Comparison of ENCODE assay signal across 9 mouse cellular contexts in genomic region chr11:114639681-114640103, GRCm38 (mm10). TPM values are rescaled to one million over a fixed set of nuclear protein-coding genes. Genes with fewer than 3 reads are reported as not detected.
DNase-seq lines count a peak whose midpoint lies in the region; ATAC-seq and TF ChIP-seq lines count a peak whose summit lies in the region.
"Had no signal": no experiment of that assay in that cellular context is flagged by ENCODE, and none has a peak within 500 bp of the region (broad histone marks: within the 10 kb centered on the region; RNA-seq: fewer than 3 reads in every experiment).

No protein-coding gene starts in this region.

- 0 out of 2 replicates have a peak overlapping the region, but pooled peaks have one; percentile 10 for H3K4me3 ChIP-seq in heart, embryonic 12.5 days
- no peak overlapping the region for H3K4me3 ChIP-seq in stomach, embryonic 14.5 days (ENCODE audit: low read depth, low read length)
- no peak overlapping the region for H3K4me3 ChIP-seq in stomach, postnatal 0 days (ENCODE audit: low read depth, low read length)
- no peak overlapping the region for H3K4me3 ChIP-seq in hindbrain, embryonic 15.5 days
- no peak overlapping the region for H3K4me3 ChIP-seq in neural tube, embryonic 11.5 days (ENCODE audit: low read depth, low read length)

- DNase-seq in heart, postnatal 10 days, result no peak
- no peak for DNase-seq in stomach, postnatal 0 days (ENCODE audit: low spot score)
- DNase-seq in neural tube, embryonic 11.5 days (ENCODE audit: low spot score), result peak; percentile 47
- no peak for DNase-seq in Muller cell, postnatal 12 days (ENCODE audit: inconsistent ontology term)
- no peak for DNase-seq in right cerebral cortex, adult 18-20 months
- DNase-seq: lung, adult 18-20 months had no signal

- no peaks in the 10 kb centered on the region for H3K9me3 ChIP-seq in heart, embryonic 12.5 days (replicated peaks)
- no peaks in the 10 kb centered on the region for H3K9me3 ChIP-seq in stomach, embryonic 14.5 days (ENCODE audit: control insufficient read depth, low read depth, low read length)
- no peaks in the 10 kb centered on the region for H3K9me3 ChIP-seq in stomach, postnatal 0 days (ENCODE audit: control insufficient read depth, low read length)
- no peaks in the 10 kb centered on the region for H3K9me3 ChIP-seq in hindbrain, embryonic 15.5 days
- no peaks in the 10 kb centered on the region for H3K9me3 ChIP-seq in neural tube, embryonic 11.5 days (ENCODE audit: control insufficient read depth, low read length)

- no peak for ATAC-seq in heart, embryonic 12.5 days (ENCODE audit: insufficient number of reproducible peaks, low FRiP score)
- no peak for ATAC-seq in stomach, embryonic 14.5 days (ENCODE audit: insufficient number of reproducible peaks, insufficient read depth, low FRiP score, low read depth)
- no peak for ATAC-seq in stomach, postnatal 0 days (ENCODE audit: low FRiP score, low TSS enrichment)
- ATAC-seq in hindbrain, embryonic 15.5 days (ENCODE audit: low FRiP score, low read depth), result no peak
- ATAC-seq in neural tube, embryonic 11.5 days (ENCODE audit: insufficient read depth, low FRiP score, low TSS enrichment), result no peak; the same call in 1 of the 2 replicates

- H3K4me2 ChIP-seq in heart, embryonic 12.5 days, result peak overlapping the region; percentile 43
- 0 out of 2 replicates have a peak overlapping the region, but pooled peaks have one; percentile 10 for H3K4me2 ChIP-seq in stomach, embryonic 14.5 days (replicated peaks; ENCODE audit: low read depth, low read length)
- H3K4me2 ChIP-seq in stomach, postnatal 0 days (replicated peaks; ENCODE audit: low read depth), result no peak overlapping the region
- H3K4me2 ChIP-seq in hindbrain, embryonic 15.5 days, result 0 out of 2 replicates have a peak overlapping the region, but pooled peaks have one; percentile 22
- peak overlapping the region; percentile 5; the same call in 1 of the 2 replicates for H3K4me2 ChIP-seq in neural tube, embryonic 11.5 days (ENCODE audit: low read depth)

- H3K27me3 ChIP-seq in heart, embryonic 12.5 days (replicated peaks), result peaks cover 55% of the 10 kb centered on the region
- H3K27me3 ChIP-seq in stomach, embryonic 14.5 days (ENCODE audit: control insufficient read depth, insufficient read depth, low read length), result 0 out of 2 replicates have a peak, but pooled peaks cover 2% of the 10 kb centered on the region
- H3K27me3 ChIP-seq in stomach, postnatal 0 days (ENCODE audit: control insufficient read depth, insufficient read depth, low read length), result no peaks in the 10 kb centered on the region
- H3K27me3 ChIP-seq in hindbrain, embryonic 15.5 days, result peaks cover 11% of the 10 kb centered on the region
- no peaks in the 10 kb centered on the region for H3K27me3 ChIP-seq in neural tube, embryonic 11.5 days (ENCODE audit: control insufficient read depth, insufficient read depth, low read length)

- H3K4me1 ChIP-seq in heart, embryonic 12.5 days (replicated peaks), result peaks cover 22% of the 10 kb centered on the region
- peaks cover 10% of the 10 kb centered on the region for H3K4me1 ChIP-seq in stomach, embryonic 14.5 days (ENCODE audit: control insufficient read depth, insufficient read depth, low read length)
- H3K4me1 ChIP-seq in stomach, postnatal 0 days (replicated peaks; ENCODE audit: control insufficient read depth, insufficient read depth), result no peaks in the 10 kb centered on the region
- H3K4me1 ChIP-seq in hindbrain, embryonic 15.5 days (replicated peaks), result peaks cover 32% of the 10 kb centered on the region
- peaks cover 11% of the 10 kb centered on the region for H3K4me1 ChIP-seq in neural tube, embryonic 11.5 days (ENCODE audit: control insufficient read depth, insufficient read depth, low read length)

- TF ChIP-seq CTCF in stomach, postnatal 0 days (IDR thresholded peaks at IDR 0.05; ENCODE audit: low read depth), result no peak

- H3K36me3 ChIP-seq in heart, embryonic 12.5 days, result no peaks in the 10 kb centered on the region
- no peaks in the 10 kb centered on the region for H3K36me3 ChIP-seq in stomach, embryonic 14.5 days (ENCODE audit: control insufficient read depth, insufficient read depth, low read length)
- no peaks in the 10 kb centered on the region for H3K36me3 ChIP-seq in stomach, postnatal 0 days (ENCODE audit: control insufficient read depth, insufficient read depth, low read length)
- H3K36me3 ChIP-seq in hindbrain, embryonic 15.5 days, result no peaks in the 10 kb centered on the region
- no peaks in the 10 kb centered on the region for H3K36me3 ChIP-seq in neural tube, embryonic 11.5 days (ENCODE audit: control insufficient read depth, insufficient read depth, low read length)

- no peak overlapping the region for H3K9ac ChIP-seq in heart, embryonic 12.5 days
- H3K9ac ChIP-seq in stomach, embryonic 14.5 days (replicated peaks; ENCODE audit: low read depth, low read length), result no peak overlapping the region
- no peak overlapping the region for H3K9ac ChIP-seq in stomach, postnatal 0 days (ENCODE audit: low read length)
- no peak overlapping the region for H3K9ac ChIP-seq in hindbrain, embryonic 15.5 days
- no peak overlapping the region for H3K9ac ChIP-seq in neural tube, embryonic 11.5 days (ENCODE audit: low read length)

- TF ChIP-seq EP300 in stomach, postnatal 0 days (optimal IDR thresholded peaks at IDR 0.05), result no peak

- intact Hi-C loops in heart, postnatal 10 days (cut with DNase I), result loop anchor here (5.0 to 10.0 kb wide), 2 partner anchors 572 to 935 kb away; partner anchors contain the start of gene Sdk2

- 6% methylated on average over 19 of the region's 19 CpGs for WGBS in heart, embryonic 12.5 days
- 11% methylated on average over 19 of the region's 19 CpGs for WGBS in stomach, embryonic 14.5 days
- 14% methylated on average over 19 of the region's 19 CpGs for WGBS in stomach, postnatal 0 days
- whole genome bisulfite sequencing in hindbrain, embryonic 15.5 days, result 4% methylated on average over 19 of the region's 19 CpGs
- 2% methylated on average over 19 of the region's 19 CpGs for WGBS in neural tube, embryonic 11.5 days

- no peak overlapping the region for H3K27ac ChIP-seq in heart, embryonic 12.5 days (ENCODE audit: poor library complexity, severe bottlenecking)
- no peak overlapping the region for H3K27ac ChIP-seq in stomach, embryonic 14.5 days (ENCODE audit: low read length)
- no peak overlapping the region for H3K27ac ChIP-seq in stomach, postnatal 0 days (replicated peaks)
- 0 out of 2 replicates have a peak overlapping the region, but pooled peaks have one; percentile 14 for H3K27ac ChIP-seq in hindbrain, embryonic 15.5 days (replicated peaks)
- H3K27ac ChIP-seq in neural tube, embryonic 11.5 days (ENCODE audit: low read depth, low read length), result no peak overlapping the region

RNA-seq across cellular contexts. Expression of gene Rpl38, which starts 28.6 kb away (rescaled TPM):
- 785 and 816 TPM in 2 replicates for polyA plus RNA-seq in heart, embryonic 12.5 days (2016; fragmentation: Nextera tagmentation; extraction: Ambion mirVana)
- 100 to 1,000 TPM; 771 to 825 TPM for total RNA-seq in heart, postnatal 10 days (2021)
- 974 and 1,057 TPM in 2 replicates for polyA plus RNA-seq in stomach, embryonic 14.5 days (2014; fragmentation: Nextera tagmentation; extraction: Ambion mirVana)
- polyA plus RNA-seq in stomach, postnatal 0 days (2015; fragmentation: Nextera tagmentation; extraction: Ambion mirVana), result 1,058 and 1,265 TPM in 2 replicates
- 747 and 837 TPM in 2 replicates for polyA plus RNA-seq in hindbrain, embryonic 15.5 days (2015; fragmentation: Nextera tagmentation; extraction: Ambion mirVana)
- 826 and 967 TPM in 2 replicates for polyA plus RNA-seq in neural tube, embryonic 11.5 days (2014; fragmentation: Nextera tagmentation; extraction: Ambion mirVana)

RNA-seq across cellular contexts. Expression of gene Ttyh2, which starts 35.5 kb away (rescaled TPM):
- 5.5 and 5.9 TPM in 2 replicates for polyA plus RNA-seq in heart, embryonic 12.5 days (2016; fragmentation: Nextera tagmentation; extraction: Ambion mirVana)
- total RNA-seq in heart, postnatal 10 days (2021), result 10 to 100 TPM; 25.2 to 26.3 TPM
- polyA plus RNA-seq in stomach, embryonic 14.5 days (2014; fragmentation: Nextera tagmentation; extraction: Ambion mirVana), result 12.5 and 13.8 TPM in 2 replicates
- polyA plus RNA-seq in stomach, postnatal 0 days (2015; fragmentation: Nextera tagmentation; extraction: Ambion mirVana), result 12.5 and 14.7 TPM in 2 replicates
- 31.6 and 35.1 TPM in 2 replicates for polyA plus RNA-seq in hindbrain, embryonic 15.5 days (2015; fragmentation: Nextera tagmentation; extraction: Ambion mirVana)
- 20.6 and 24.6 TPM in 2 replicates for polyA plus RNA-seq in neural tube, embryonic 11.5 days (2014; fragmentation: Nextera tagmentation; extraction: Ambion mirVana)
